Mouse (Mus musculus) yolk sac, embryonic 10.5 days (tissue): ENCODE measurements at regions not wholly inside any gene's neighbourhood (a gene's known extent, or its start where the extent isn't known, plus 50 kb on each side); places are given as distances from the start of the nearest gene placed in this dataset.

Experiments used
- DNase-seq: peaks from one replicate; pipeline ENCODE4 v3.0.0-alpha.2; 2017; ENCODE audit warnings: low spot score

- no peak for DNase-seq
These were observed 281.6 kb downstream of the Tex13c3 start for GRCm38 (mm10) chrX:19199531-19199930.

GRCm38 (mm10) chrX:19168983-19169382 is 312.1 kb downstream of the Tex13c3 start:
- DNase-seq, result no peak

GRCm38 (mm10) chrX:19168546-19168945 is 312.6 kb downstream of the Tex13c3 start:
- DNase-seq, result no peak

DNA sequence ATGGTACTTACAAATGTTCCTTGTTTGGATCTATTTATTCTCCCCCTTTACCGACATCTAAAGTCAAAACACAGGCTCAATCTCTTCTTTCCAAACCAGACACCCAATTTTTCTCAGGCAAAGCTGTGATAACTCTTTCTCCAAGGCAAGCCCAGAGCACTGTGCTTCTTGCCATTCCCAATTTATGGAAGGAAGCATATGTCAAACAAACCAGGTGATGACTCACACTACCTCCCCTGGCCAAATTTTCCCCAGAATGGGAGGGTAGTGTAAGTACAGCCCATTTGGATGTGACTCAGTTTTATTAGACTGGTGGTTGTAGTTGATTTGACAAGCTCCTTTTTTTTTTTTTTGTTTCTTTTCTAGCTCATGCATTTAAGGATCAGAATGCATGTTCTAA is 313.0 kb downstream of the Tex13c3 start:
- DNase-seq, result no peak

- DNase-seq, result no peak
These were observed 313.8 kb downstream of the Tex13c3 start for GRCm38 (mm10) chrX:19167121-19167853.

- no peak for DNase-seq
These were observed 315.1 kb downstream of the Tex13c3 start for GRCm38 (mm10) chrX:19165891-19166644.

- no peak for DNase-seq
These were observed 317.0 kb downstream of the Tex13c3 start for GRCm38 (mm10) chrX:19164151-19164550.

DNA sequence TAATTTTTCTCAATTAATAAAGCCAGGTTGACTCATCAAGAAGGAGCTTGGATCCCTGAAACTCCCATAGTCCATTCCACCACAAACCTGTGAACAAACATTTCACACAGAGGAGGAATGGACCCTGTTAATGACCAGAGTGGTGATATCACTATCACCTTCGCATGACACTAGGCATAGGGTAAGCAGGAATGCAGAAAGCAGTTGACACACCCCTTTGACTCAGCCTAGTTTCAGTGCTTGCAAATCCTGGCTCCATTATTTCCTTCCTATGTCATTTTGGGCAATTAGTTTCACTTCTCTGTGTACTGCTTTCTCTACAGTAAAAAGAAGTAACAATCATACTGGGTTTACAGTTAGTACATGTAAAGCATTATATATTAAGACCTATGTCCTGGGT is 318.2 kb downstream of the Tex13c3 start:
- no peak for DNase-seq

DNA sequence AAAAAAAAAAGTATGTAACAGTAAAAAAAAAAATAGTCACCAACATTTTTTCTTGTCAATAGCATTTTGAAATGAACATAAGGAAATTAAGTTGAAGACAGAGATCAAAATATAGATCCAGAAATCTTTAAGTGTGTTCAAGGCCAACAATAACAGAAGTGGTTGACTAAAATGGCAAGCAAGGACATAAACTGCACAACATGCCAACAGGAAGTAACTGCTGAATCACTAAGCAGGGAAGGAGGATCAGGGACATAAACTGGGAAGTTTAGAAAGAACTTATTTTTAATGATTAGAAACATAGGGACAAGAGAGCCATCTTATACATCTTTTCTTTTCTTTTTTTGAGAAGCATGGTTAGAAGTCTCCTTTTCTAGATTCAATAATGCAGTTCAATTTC is 318.8 kb downstream of the Tex13c3 start:
- DNase-seq, result no peak

DNA sequence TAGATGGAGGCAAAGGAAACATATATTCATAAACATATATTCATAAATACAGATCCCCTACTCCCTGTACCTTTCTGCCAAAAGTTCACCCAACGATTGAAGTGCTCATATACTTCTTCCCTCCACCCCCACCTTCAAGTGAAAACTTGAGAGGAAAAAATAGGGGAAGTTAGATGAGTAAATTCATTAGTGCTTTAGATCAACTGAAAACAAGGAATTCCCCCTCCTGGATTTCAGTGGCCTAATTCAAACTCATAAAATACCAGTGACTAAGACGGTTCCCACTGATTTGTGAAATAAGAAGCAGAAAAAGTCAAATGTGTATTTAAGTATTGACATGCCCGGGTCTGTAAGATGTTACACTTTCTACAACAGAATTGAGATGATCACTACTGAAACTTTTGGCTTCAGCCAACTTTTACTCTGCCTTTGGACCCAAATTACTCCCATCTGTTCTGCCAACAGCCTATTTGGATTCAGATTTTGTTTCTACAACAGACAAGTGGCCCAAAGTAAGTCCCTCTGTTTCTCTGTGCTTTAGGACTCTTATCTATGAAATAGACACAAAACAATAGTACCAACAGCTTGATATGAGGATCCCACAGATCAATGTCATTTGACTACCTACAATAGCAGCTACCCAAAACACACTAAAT is 320.7 kb downstream of the Tex13c3 start:
- DNase-seq, result no peak

- DNase-seq, result no peak
These were observed 323.5 kb downstream of the Tex13c3 start for GRCm38 (mm10) chrX:19157464-19158203.

DNA sequence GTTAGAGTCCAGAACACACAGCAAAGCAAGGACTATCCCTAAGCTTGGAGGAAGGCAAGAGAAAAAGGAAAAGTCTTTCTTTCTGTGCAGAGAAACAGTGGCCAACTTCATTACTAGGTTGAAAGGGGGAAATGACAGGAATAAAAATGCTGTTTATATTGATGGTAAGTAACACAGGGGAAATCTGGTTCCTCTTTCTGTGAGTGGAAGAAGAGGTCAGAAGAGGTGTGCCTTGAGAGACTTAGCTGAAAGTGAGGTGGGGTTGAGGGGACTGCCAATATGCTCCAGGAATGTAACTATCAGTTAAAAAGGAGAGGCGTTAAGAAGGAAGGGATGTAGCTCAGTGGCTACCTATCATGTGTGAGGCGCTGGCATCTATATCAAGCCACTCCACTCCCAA is 327.5 kb downstream of the Tex13c3 start:
- DNase-seq, result no peak

- DNase-seq, result no peak
These were observed 328.8 kb downstream of the Tex13c3 start for GRCm38 (mm10) chrX:19152170-19152861.

DNA sequence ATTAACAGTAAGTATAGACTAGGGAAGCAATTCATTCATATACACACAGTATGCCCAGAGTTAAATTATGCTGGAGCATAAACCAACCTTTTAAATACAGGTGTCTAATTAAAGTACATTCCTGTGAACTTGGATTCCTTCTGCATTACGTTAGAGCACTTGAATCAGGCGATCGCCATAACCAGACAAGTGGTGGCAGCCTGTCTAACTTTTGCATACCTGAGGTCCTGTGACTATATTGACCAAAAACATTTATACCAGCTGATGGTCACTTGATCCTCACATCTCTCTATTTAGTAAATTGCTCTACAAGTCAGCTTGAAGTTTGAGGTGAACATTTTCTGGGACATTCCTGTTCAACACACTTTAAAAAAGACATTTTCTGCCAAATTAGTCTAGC is 330.5 kb downstream of the Tex13c3 start:
- DNase-seq, result no peak

DNA sequence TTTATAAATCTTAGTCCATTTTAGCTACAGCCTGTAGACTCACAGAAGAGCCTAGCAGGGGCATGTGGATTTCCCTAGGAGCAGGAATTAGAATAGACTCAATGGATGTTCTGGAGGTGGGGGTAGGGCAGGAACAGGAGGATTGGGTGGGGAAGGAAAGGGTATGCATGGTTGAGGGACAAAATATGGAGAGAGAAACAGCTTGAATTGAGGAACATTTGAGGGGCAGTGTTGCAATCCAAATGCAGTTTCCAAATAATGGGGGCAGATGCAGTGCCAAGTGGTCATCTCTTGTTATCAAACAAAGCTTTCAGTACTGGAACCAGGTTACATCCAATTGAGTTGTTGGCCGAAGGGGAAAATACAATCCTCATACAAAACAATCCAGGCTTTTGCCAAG is 332.4 kb downstream of the Tex13c3 start:
- DNase-seq, result no peak

DNA sequence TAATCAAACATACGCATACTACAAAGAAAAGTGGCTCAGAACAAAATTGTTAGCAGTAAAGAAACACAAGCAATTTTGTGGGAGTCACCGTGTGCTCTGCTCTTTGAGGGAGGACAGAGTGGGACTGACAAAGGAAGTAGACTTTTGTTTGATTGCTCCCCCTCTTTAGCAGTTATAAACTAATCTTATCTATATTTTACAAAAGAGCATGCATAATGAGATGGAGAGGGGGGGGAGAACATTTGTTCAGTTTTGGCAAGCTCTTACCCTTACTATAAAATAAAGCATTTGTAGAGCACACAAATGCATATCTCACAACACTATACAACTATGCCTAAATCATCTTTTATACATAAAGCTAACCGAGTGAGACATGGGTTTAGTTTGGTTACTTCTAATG is 332.9 kb downstream of the Tex13c3 start:
- DNase-seq, result no peak

- no peak for DNase-seq
These were observed 368.4 kb downstream of the Tex13c3 start for GRCm38 (mm10) chrX:19112753-19113152.

- DNase-seq, result no peak
These were observed 378.2 kb downstream of the Tex13c3 start for GRCm38 (mm10) chrX:19102911-19103310.

DNA sequence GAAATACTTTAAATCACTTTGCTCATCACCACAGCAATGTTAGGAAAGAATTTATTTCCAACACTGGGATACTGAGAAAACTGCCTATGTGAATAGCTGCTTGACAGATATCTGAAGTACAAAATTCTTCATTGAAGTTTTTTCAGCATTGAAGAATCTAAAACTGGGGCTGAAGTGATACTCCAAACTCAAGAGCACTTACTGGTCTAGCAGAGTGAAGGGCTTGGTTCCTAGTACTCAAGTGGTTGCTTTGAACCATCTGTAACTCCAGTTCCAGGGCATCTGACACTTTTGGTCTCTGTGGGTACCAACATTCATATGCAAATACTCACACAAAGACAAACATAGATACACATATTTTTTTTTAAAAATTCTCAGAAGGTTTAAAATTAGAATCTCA is 385.2 kb downstream of the Tex13c3 start:
- no peak for DNase-seq

GRCm38 (mm10) chrX:19084435-19084834 is 396.7 kb downstream of the Tex13c3 start:
- DNase-seq, result no peak

- no peak for DNase-seq
These were observed 401.1 kb downstream of the Tex13c3 start for GRCm38 (mm10) chrX:19080021-19080420.
